Mouse (Mus musculus) c-Kit-negative CD71-positive TER-119-positive erythroid progenitor cells, embryonic 14.5 days (primary cell): ENCODE measurements around the gene Ddx28.
A peak's percentile ranks its signal among the peaks of the same experiment; 100 is the strongest.

Source experiments
- DNase-seq: peaks from one replicate; pipeline ENCODE4 v3.0.0-alpha.2; 2013; ENCODE audit warnings: low read depth, low spot score

Ddx28 gene

DNA sequence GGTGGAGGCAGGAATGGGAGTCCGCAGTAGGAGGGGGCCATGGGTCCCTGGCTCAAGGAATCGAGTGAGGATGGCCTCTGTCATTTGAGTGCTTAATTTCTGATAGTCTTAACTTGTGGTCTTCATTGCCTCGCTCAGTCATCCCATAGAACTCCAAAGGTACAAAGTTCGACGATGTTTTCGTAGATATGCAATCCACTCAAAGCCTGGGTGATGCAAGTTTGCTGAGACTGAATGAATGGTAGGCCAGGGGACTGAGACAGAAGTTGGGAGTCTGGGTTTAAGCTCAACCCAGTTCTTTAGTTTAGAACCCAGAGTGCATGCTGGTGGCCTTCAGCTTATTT is at the start of gene Ddx28:
TSS of gene Ddx28 (minus strand) at position 240 of the 344 bp plus-strand sequence.
- no peak for DNase-seq

- DNase-seq, result no peak
Measured at GRCm38 (mm10) chr8:106060521-106060920, 48.8 kb upstream of the Ddx28 start.

GRCm38 (mm10) chr8:106059613-106060371 is 48.1 kb upstream of the Ddx28 start:
- DNase-seq, result peak; percentile 53

GRCm38 (mm10) chr8:106058731-106059612 is 47.3 kb upstream of the Ddx28 start, which contains the start of gene Nfatc3:
Gene Nfatc3, plus strand, starts transcription at chr8:106058840.
- DNase-seq, result peak; percentile 91

GRCm38 (mm10) chr8:106056455-106056982 is 44.8 kb upstream of the Ddx28 start:
- no peak for DNase-seq

DNA sequence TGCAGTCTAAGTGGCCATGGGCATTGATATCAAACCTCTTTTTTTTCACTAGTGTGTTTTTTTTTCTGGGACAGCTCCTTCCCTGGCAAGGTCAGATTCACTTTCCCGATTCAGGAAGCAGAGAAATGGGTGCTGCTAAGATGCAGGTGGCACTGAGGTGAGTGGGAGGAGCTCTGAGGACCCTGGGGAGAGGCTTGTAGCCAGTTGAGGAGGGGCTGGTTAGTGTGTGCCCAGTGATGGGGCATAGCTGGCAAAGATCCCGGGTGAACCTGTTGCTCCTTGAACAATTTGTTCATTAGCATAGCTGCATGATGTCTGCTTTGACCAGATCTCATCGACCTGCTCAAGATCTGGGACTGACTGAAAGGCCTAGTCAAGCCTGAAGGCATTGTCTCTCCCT is 43.4 kb upstream of the Ddx28 start:
- no peak for DNase-seq

- DNase-seq, result no peak
Measured at GRCm38 (mm10) chr8:106054190-106054811, 42.6 kb upstream of the Ddx28 start.

GRCm38 (mm10) chr8:106052510-106053089 is 40.9 kb upstream of the Ddx28 start:
- no peak for DNase-seq

DNA sequence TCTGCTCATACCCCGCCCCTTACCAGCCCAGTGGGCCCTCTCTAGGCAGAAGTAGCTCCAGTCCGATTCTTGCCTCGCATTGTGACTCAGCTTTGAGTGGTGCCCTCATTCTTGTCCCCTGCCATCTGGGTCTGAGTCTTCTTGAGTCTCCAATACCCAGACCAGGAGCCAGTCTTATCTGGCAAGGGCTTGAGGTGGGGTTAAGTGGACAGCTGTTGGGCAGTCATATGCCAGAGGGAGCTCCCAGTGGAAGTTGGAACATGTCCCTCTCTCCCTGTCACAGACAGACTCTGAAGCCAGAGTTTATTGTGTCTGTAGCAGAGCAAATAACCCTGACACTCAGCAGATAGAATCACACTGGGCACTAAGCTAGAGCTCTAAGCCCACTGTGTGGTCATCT is 39.4 kb upstream of the Ddx28 start:
- DNase-seq, result no peak

GRCm38 (mm10) chr8:106049840-106050239 is 38.2 kb upstream of the Ddx28 start:
- no peak for DNase-seq

DNA sequence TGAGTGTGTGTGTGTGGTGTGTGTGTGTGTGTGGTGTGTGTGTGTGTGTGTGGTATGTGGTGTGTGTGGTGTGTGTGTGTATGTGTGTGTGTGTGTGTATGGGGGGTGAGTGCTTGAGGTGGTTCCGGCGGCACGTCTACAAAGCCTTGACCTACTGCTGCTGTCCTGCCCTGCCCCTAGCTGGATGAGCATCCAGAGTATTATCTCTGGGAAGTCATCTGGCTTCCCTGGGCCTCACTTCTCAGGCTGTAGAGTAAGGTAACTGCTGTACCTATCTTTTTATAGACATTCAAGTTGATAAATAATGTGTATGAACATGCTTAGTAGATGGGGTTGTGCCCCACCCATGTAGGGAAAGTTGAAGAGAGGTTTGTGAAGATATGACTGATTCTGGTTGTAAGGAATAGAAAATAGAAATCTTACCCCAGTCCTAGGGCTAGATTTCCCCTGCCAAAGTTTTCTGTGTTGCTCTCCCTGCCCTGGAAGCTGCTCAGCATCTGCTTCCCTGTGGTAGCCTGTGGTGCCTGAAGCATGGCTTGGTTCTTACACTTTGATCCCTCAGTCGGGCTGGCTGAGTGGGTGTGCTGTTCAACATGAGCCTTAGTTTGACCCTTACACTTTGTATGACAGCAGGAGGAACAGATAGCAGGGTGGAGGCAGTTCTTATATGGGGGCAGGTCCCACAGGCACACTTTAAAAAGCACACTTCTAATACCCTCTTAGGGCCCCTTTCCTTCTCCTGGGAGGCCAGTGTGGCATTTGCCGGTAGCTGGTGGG is 36.4 kb upstream of the Ddx28 start:
- DNase-seq, result no peak

DNA sequence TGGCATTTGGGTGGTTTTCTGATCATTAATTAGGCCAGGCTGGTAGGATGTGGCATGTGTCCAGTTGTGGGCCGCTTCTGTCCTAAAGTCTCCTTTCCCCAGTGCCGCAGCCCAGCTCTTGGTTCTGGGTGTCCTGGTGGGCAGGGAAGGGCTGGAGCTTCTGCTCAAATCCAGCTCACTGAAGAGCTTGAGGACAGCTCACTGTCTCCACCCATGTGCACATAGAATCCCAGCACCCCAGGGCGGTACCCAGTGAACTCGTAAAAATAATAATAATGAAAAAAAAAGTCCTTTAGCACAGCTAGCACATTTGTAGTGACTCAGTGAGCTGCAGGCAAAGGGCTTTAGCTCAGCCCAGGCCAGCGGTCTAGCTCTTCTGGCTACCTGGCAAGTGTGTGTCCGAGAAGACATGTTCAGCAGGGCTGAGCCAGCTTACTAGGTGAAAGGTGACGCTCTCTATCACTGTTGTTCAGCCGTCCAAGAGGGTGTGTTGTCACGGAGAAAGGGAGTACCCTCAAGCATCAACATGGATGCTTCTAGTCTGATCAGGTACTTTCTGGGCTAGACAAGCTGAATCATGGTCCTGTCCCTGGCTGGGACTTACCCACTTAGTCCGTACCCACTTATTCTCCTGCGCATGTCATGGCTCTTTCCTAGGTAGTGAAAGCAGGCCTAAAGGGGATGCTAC is 35.3 kb upstream of the Ddx28 start:
- peak; percentile 55 for DNase-seq

DNA sequence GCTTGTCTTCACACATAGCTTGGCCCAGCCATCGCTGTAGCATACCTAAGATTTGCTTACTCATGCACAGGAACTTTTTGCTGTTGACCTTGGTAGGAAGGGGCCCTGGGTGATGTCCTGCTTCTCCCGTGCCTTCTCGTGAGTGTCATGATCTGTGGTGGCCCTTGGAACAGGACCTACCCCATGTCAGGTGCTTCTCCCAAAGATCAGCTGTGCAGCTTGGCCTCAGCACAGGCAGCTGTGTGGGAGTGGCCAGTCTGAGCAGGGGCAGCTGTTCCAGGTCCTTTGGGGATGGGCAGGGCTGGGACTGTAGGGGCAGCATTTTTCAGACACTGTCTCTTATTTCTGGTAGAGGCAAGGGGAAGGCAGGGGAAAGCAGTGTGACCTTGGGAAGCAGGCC is 32.5 kb upstream of the Ddx28 start:
- DNase-seq, result no peak

DNA sequence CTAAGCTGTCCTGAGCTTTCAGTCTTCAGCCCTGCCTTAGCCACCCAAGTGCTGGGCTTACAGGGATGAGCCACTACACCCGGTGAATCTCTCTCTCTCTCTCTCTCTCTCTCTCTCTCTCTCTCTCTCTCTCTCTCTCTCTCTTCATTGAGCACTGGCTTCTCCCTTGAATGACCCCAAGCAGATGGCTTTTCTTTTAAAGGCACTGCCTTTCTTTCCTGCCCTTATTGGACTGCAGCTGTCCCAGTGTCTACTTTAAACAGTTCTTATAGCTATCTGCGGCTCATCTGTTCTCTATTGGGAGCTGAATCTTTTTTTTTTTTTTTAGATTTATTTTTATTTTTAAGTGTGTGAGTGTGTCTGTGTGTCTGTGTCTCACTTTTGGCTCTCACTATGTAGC is 31.4 kb upstream of the Ddx28 start:
- no peak for DNase-seq

DNA sequence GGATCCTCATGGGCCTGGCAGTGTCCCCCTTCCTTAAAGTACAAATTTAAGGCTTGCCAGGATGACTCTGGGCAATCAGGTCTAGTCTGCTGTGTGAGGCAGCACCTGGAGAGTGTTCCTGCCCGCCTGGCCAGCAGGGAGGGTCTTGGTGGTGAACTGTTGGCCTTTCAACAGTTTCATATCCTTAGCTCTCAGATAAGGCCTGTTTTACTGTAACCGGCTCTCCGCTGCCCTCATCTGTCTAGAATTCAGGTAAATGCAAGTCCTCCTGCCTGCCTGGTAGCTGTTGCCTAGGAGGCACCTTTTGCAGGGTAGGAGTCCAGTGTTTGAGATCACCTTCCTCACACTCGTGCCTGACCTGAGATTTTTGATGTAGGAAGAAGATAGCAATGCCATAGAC is 28.5 kb upstream of the Ddx28 start:
- DNase-seq, result no peak

DNA sequence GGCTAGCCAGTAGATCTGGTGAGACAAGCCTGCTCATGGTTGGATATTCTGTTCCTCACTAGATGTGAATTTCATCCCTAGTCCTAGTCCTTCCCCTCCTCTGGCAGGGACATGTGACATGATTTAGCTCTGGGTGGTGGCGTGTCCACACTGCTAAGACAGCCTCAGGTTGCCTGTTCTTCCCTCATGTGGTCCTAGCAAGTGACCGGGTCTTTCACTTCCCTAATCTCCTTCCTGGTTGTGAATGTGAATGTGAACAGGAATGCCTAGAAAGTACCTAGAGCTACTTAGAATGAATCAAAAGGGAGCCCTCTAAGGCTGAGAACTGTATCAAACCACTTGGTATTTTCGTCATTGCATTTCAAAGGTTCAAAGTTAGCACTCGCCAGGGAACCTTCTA is 27.9 kb upstream of the Ddx28 start:
- DNase-seq, result no peak

DNA sequence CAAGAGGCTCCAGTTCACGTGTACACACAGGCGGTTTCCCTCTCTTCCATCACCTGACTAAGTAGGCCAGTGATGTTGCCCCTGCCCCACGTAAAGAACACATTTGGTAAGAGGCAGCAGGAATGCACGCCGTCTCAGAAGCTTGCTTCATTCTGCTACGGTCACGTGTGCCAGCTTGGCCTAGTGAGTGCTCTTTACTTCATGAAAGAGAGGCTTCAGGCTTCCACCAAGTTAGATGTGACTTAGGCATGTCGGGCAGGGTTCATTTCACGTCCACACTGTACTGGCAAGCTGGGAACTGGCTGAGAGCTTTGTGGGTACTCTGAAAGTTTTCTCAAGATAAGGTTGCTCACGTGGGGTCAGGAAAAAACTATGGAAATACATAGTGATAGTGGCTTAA is 27.0 kb upstream of the Ddx28 start:
- no peak for DNase-seq

- peak; percentile 69 for DNase-seq
Measured at GRCm38 (mm10) chr8:106022483-106022882, 10.8 kb upstream of the Ddx28 start.

DNA sequence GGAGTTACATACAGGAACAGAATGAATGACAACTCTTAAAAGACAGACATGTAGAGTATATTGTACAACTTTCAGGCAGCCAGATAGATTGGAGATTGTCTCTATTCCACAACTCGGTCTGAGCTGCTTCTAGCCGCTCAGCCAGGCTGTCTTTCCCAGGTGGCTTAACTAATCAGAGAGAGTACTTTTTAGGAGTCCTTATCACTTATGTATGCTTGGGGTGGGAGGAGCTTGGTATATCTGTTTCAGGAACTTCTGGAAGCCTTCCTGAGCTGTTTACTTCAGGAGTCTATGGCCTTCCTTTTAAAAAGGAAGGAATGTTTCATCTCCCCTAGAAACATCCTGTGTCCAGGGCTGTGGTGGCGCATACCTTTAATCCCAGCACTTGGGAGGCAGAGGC is 6.4 kb upstream of the Ddx28 start:
- no peak for DNase-seq

GRCm38 (mm10) chr8:106017130-106017529 is 5.4 kb upstream of the Ddx28 start:
- no peak for DNase-seq
